Comparison of ENCODE assay signal across 8 mouse cellular contexts in genomic region chr5:64579086-64579485, GRCm38 (mm10).
DNase-seq lines count a peak whose midpoint lies in the region; ATAC-seq lines count a peak whose summit lies in the region.

No protein-coding gene starts in this region.

- H3K36me3 ChIP-seq in forebrain, embryonic 10.5 days (replicated peaks): no peaks in the 10 kb centered on the region
- no peaks in the 10 kb centered on the region for H3K36me3 ChIP-seq in forebrain, embryonic 13.5 days (ENCODE audit: poor library complexity, severe bottlenecking)
- H3K36me3 ChIP-seq in lung, embryonic 16.5 days (ENCODE audit: control insufficient read depth, insufficient read depth, low read length): no peaks in the 10 kb centered on the region

- H3K27ac ChIP-seq in forebrain, embryonic 10.5 days: peak overlapping the region; percentile 81
- H3K27ac ChIP-seq in forebrain, embryonic 13.5 days: no peak overlapping the region
- H3K27ac ChIP-seq in lung, embryonic 16.5 days (ENCODE audit: low read length): peak overlapping the region; percentile 81; the same call in 1 of the 2 replicates

- no peak; the same call in 1 of the 2 replicates for ATAC-seq in forebrain, embryonic 13.5 days
- ATAC-seq in lung, embryonic 16.5 days (ENCODE audit: low read depth): no peak; the same call in 1 of the 2 replicates

- no peaks in the 10 kb centered on the region for H3K27me3 ChIP-seq in forebrain, embryonic 10.5 days (ENCODE audit: poor library complexity, severe bottlenecking)
- H3K27me3 ChIP-seq in forebrain, embryonic 13.5 days: no peaks in the 10 kb centered on the region
- no peaks in the 10 kb centered on the region for H3K27me3 ChIP-seq in lung, embryonic 16.5 days (ENCODE audit: control insufficient read depth, insufficient read depth, low read depth, low read length)

- peaks cover 47% of the 10 kb centered on the region for H3K4me1 ChIP-seq in forebrain, embryonic 10.5 days
- H3K4me1 ChIP-seq in forebrain, embryonic 13.5 days: peaks cover 15% of the 10 kb centered on the region
- H3K4me1 ChIP-seq in lung, embryonic 16.5 days (replicated peaks; ENCODE audit: control insufficient read depth, insufficient read depth, low read length): peaks cover 34% of the 10 kb centered on the region

- H3K9ac ChIP-seq in forebrain, embryonic 13.5 days: no peak overlapping the region
- H3K9ac ChIP-seq in lung, embryonic 16.5 days (ENCODE audit: low read length): no peak overlapping the region

- no peak overlapping the region for H3K4me3 ChIP-seq in forebrain, embryonic 10.5 days
- no peak overlapping the region for H3K4me3 ChIP-seq in forebrain, embryonic 13.5 days
- H3K4me3 ChIP-seq in lung, embryonic 16.5 days (ENCODE audit: low read length): no peak overlapping the region

- no peaks in the 10 kb centered on the region for H3K9me3 ChIP-seq in forebrain, embryonic 10.5 days
- no peaks in the 10 kb centered on the region for H3K9me3 ChIP-seq in forebrain, embryonic 13.5 days (replicated peaks)
- H3K9me3 ChIP-seq in lung, embryonic 16.5 days (ENCODE audit: control insufficient read depth, low read length): no peaks in the 10 kb centered on the region

- no peak for DNase-seq in forebrain, embryonic 10.5 days (ENCODE audit: extremely low spot score, low spot score)
- no peak for DNase-seq in lung, postnatal 14 days
- peak; percentile 33 to 65 for DNase-seq in kidney, postnatal 4 days
- DNase-seq in yolk sac, embryonic 10.5 days (ENCODE audit: low spot score): peak; percentile 75
- no peak for DNase-seq in ovary, postnatal 10 days (ENCODE audit: low spot score)
- no peak for DNase-seq in layer of hippocampus, postnatal 36 days

- 50% methylated on average over 5 of the region's 5 CpGs for WGBS in forebrain, embryonic 10.5 days
- WGBS in forebrain, embryonic 13.5 days: 44% methylated on average over 5 of the region's 5 CpGs
- 37% methylated on average over 5 of the region's 5 CpGs for WGBS in lung, embryonic 16.5 days

- no peak overlapping the region for H3K4me2 ChIP-seq in forebrain, embryonic 13.5 days
- H3K4me2 ChIP-seq in lung, embryonic 16.5 days (ENCODE audit: low read depth, low read length): no peak overlapping the region; the same call in 1 of the 2 replicates

Comparison
In these comparisons a context has a peak if more than half of its experiments do, and no peak if none do; other contexts are left out.
1. DNase-seq: peak in kidney, postnatal 4 days (2 of 2) and yolk sac, embryonic 10.5 days (single experiment); none in forebrain, embryonic 10.5 days (single experiment), lung, postnatal 14 days (single experiment), ovary, postnatal 10 days (single experiment) and layer of hippocampus, postnatal 36 days (0 of 2).